Mouse (Mus musculus) central nervous system, embryonic 14 days (tissue): Measurements from ENCODE around the gene Apopt1. TPM values are rescaled to one million over a fixed set of nuclear protein-coding genes. Genes with fewer than 3 reads are reported as not detected.

ENCODE experiments used
- polyA plus RNA-seq: library from polyadenylated mRNA; depleted of rRNA; stranded (reverse); fragments of >200 nt; gene quantifications from 2 replicates; pipeline ENCODE4 v1.2.3, GENCODE M21; 2012; rRNA removed

The Apopt1 gene
- polyA plus RNA-seq: 36.8 and 37.8 TPM in 2 replicates

GRCm38 (mm10) chr12:111713004-111713651 is at the start of gene Apopt1, which contains the start of gene Bag5:
Apopt1 (plus strand) TSS chr12:111713261.
Bag5 (minus strand) TSS chr12:111713257.

GRCm38 (mm10) chr12:111672176-111672575 is 40.9 kb upstream of the Apopt1 start, which contains the start of gene Ckb:
Ckb (minus strand) TSS chr12:111672338.

GRCm38 (mm10) chr12:111677882-111678669 is 35.0 kb upstream of the Apopt1 start, which contains the start of gene Trmt61a:
Trmt61a (plus strand) TSS chr12:111678105.

GRCm38 (mm10) chr12:111758381-111759175 is 45.5 kb downstream of the Apopt1 start, which contains the start of gene Klc1:
Klc1 (plus strand) TSS chr12:111758849.

Other genes starting within 250 kb of the Apopt1 start
- 1.7 and 5.6 TPM in 2 replicates for gene Gm266, start 227.4 kb upstream of the Apopt1 start, polyA plus RNA-seq
- gene Eif5, start 175.2 kb upstream of the Apopt1 start, polyA plus RNA-seq: 146 and 153 TPM in 2 replicates
- 98.0 and 106 TPM in 2 replicates for gene Mark3, start 138.7 kb upstream of the Apopt1 start, polyA plus RNA-seq
- gene Ckb, start 40.9 kb upstream of the Apopt1 start, polyA plus RNA-seq: 1,204 and 1,602 TPM in 2 replicates
- 21.6 and 21.8 TPM in 2 replicates for gene Trmt61a, start 35.2 kb upstream of the Apopt1 start, polyA plus RNA-seq
- gene Bag5, start within 50 bp of the Apopt1 start, polyA plus RNA-seq: 41.1 and 43.8 TPM in 2 replicates
- 610 TPM in 2 replicates for gene Klc1, start 45.6 kb downstream of the Apopt1 start, polyA plus RNA-seq
- 9.4 and 11.8 TPM in 2 replicates for gene Xrcc3, start 100.6 kb downstream of the Apopt1 start, polyA plus RNA-seq
- gene Zfyve21, start 100.9 kb downstream of the Apopt1 start, polyA plus RNA-seq: 33.6 and 45.1 TPM in 2 replicates
- 21.7 and 25.5 TPM in 2 replicates for gene Ppp1r13b, start 194.8 kb downstream of the Apopt1 start, polyA plus RNA-seq